ENCODE assay signal across 23 mouse cellular contexts in the genomic region with DNA sequence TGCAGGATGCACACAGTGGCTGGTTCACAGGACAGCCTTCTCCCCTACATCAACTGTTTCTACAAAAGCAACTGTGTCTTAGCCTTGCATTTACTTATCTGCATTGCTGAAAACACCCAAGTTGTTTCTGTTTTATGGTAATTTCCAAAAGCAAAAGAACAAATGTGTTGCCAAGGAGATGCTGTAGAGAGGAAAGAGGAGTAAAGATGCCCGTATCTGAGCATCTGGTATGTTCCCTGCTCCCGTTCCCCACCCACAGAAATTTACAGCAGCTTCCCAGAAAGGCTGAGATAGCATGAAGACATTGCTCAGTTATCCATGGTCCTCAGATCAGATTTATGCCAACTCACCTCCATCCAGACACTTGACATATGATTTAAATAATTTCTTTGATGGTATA.
DNase-seq lines count a peak whose midpoint lies in the region; ATAC-seq and TF ChIP-seq lines count a peak whose summit lies in the region.
"Had no signal": no experiment of that assay in that cellular context is flagged by ENCODE, and none has a peak within 500 bp of the region (broad histone marks: within the 10 kb centered on the region; RNA-seq: fewer than 3 reads in every experiment).

No protein-coding gene starts in this region.

- no peak overlapping the region for H3K4me2 ChIP-seq in forebrain, embryonic 16.5 days (ENCODE audit: low read length)
- H3K4me2 ChIP-seq in forebrain, embryonic 11.5 days (ENCODE audit: low read depth, low read length, severe bottlenecking) = no peak overlapping the region
- H3K4me2 ChIP-seq in midbrain, embryonic 15.5 days = no peak overlapping the region
- H3K4me2 ChIP-seq: heart, embryonic 12.5 days; liver, embryonic 13.5 days; lung, embryonic 15.5 days; midbrain, embryonic 11.5 days; neural tube, embryonic 13.5 days had no signal

- no peak overlapping the region for H3K9ac ChIP-seq in forebrain, embryonic 16.5 days (replicated peaks; ENCODE audit: low read depth, low read length)
- H3K9ac ChIP-seq in forebrain, embryonic 11.5 days (ENCODE audit: low read length) = no peak overlapping the region
- no peak overlapping the region for H3K9ac ChIP-seq in midbrain, embryonic 15.5 days
- H3K9ac ChIP-seq: heart, embryonic 12.5 days; liver, embryonic 13.5 days; lung, embryonic 15.5 days; neural tube, embryonic 13.5 days had no signal

- DNase-seq in forebrain, embryonic 11.5 days (ENCODE audit: low spot score) = no peak
- DNase-seq in layer of hippocampus, postnatal 36 days = peak; percentile 22 to 23
- peak; percentile 40 to 72 for DNase-seq in right cerebral cortex, postnatal 10 days (ENCODE audit: low spot score in 2 of 2)
- no peak for DNase-seq in retina, embryonic 14.5 days (ENCODE audit: low spot score)
- no peak for DNase-seq in heart, postnatal 4 days
- DNase-seq: adrenal gland, adult 2 months; cerebellum, adult 11 months; cerebellum, postnatal 14 days; kidney, adult 11 months; liver, embryonic 13.5 days; thymus, postnatal 14 days had no signal

- H3K4me1 ChIP-seq in forebrain, embryonic 16.5 days (replicated peaks; ENCODE audit: control insufficient read depth, insufficient read depth, low read length) = peaks cover 7% of the 10 kb centered on the region; the same call in 1 of the 2 replicates
- no peaks in the 10 kb centered on the region for H3K4me1 ChIP-seq in forebrain, embryonic 11.5 days (replicated peaks; ENCODE audit: control insufficient read depth, insufficient read depth, low read length)
- H3K4me1 ChIP-seq in cortical plate, adult 2 months (ENCODE audit: control insufficient read depth, insufficient read depth, low read length) = peaks cover 4% of the 10 kb centered on the region
- H3K4me1 ChIP-seq in midbrain, embryonic 15.5 days = no peaks in the 10 kb centered on the region
- H3K4me1 ChIP-seq: heart, embryonic 12.5 days; liver, embryonic 13.5 days; lung, embryonic 15.5 days; neural tube, embryonic 13.5 days had no signal

- no peaks in the 10 kb centered on the region for H3K9me3 ChIP-seq in forebrain, embryonic 16.5 days (ENCODE audit: control insufficient read depth, low read length)
- H3K9me3 ChIP-seq in forebrain, embryonic 11.5 days (ENCODE audit: control insufficient read depth, low read length) = no peaks in the 10 kb centered on the region
- no peaks in the 10 kb centered on the region for H3K9me3 ChIP-seq in midbrain, embryonic 15.5 days
- H3K9me3 ChIP-seq: heart, embryonic 12.5 days; liver, embryonic 13.5 days; lung, embryonic 15.5 days; neural tube, embryonic 13.5 days had no signal

- TF ChIP-seq POLR2A in cortical plate, adult 2 months (IDR thresholded peaks at IDR 0.05; ENCODE audit: extremely low read depth, insufficient read depth, low read length) = no peak

- peak; percentile 56; the same call in 1 of the 2 replicates for ATAC-seq in forebrain, embryonic 16.5 days
- no peak for ATAC-seq in forebrain, embryonic 11.5 days (replicated peaks; ENCODE audit: low FRiP score)
- no peak for ATAC-seq in midbrain, embryonic 15.5 days (replicated peaks)
- ATAC-seq: hindbrain, embryonic 16.5 days had no signal

- WGBS in forebrain, embryonic 16.5 days = 36% methylated on average over 2 of the region's 2 CpGs
- WGBS in forebrain, embryonic 11.5 days = 86% methylated on average over 2 of the region's 2 CpGs
- 42% methylated on average over 2 of the region's 2 CpGs for WGBS in midbrain, embryonic 15.5 days

- TF ChIP-seq CTCF in cortical plate, adult 2 months (IDR thresholded peaks at IDR 0.05; ENCODE audit: extremely low read depth, insufficient read depth, low read length) = no peak

- H3K36me3 ChIP-seq in forebrain, embryonic 16.5 days (ENCODE audit: control insufficient read depth, insufficient read depth) = no peaks in the 10 kb centered on the region
- no peaks in the 10 kb centered on the region for H3K36me3 ChIP-seq in forebrain, embryonic 11.5 days (ENCODE audit: control insufficient read depth, insufficient read depth, low read length)
- H3K36me3 ChIP-seq in midbrain, embryonic 15.5 days (replicated peaks) = no peaks in the 10 kb centered on the region
- H3K36me3 ChIP-seq: heart, embryonic 12.5 days; liver, embryonic 13.5 days; lung, embryonic 15.5 days; neural tube, embryonic 13.5 days had no signal

- no peaks in the 10 kb centered on the region for H3K27me3 ChIP-seq in forebrain, embryonic 16.5 days (replicated peaks; ENCODE audit: control insufficient read depth, insufficient read depth, low read length)
- no peaks in the 10 kb centered on the region for H3K27me3 ChIP-seq in forebrain, embryonic 11.5 days (ENCODE audit: control insufficient read depth, insufficient read depth, low read length)
- no peaks in the 10 kb centered on the region for H3K27me3 ChIP-seq in midbrain, embryonic 15.5 days (replicated peaks)
- H3K27me3 ChIP-seq: CH12.LX; heart, embryonic 12.5 days; liver, embryonic 13.5 days; lung, embryonic 15.5 days; neural tube, embryonic 13.5 days had no signal

- H3K27ac ChIP-seq in forebrain, embryonic 16.5 days (ENCODE audit: low read length) = no peak overlapping the region
- no peak overlapping the region for H3K27ac ChIP-seq in forebrain, embryonic 11.5 days (ENCODE audit: low read depth, low read length)
- H3K27ac ChIP-seq in cortical plate, adult 2 months (ENCODE audit: insufficient read depth, low read length) = 0 out of 2 replicates have a peak overlapping the region, but pooled peaks have one; percentile 65
- H3K27ac ChIP-seq in midbrain, embryonic 15.5 days = no peak overlapping the region
- H3K27ac ChIP-seq: kidney, postnatal 0 days; liver, embryonic 13.5 days; lung, embryonic 15.5 days; macrophage; neural tube, embryonic 13.5 days had no signal

- H3K4me3 ChIP-seq in forebrain, embryonic 16.5 days (replicated peaks; ENCODE audit: low read length) = no peak overlapping the region
- H3K4me3 ChIP-seq in forebrain, embryonic 11.5 days (ENCODE audit: low read depth, low read length) = no peak overlapping the region
- H3K4me3 ChIP-seq in cortical plate, adult 2 months (ENCODE audit: insufficient read depth, low read length) = no peak overlapping the region
- H3K4me3 ChIP-seq in midbrain, embryonic 15.5 days = no peak overlapping the region
- H3K4me3 ChIP-seq: erythroblast, embryonic 14.5 days; heart, embryonic 12.5 days; liver, embryonic 13.5 days; lung, embryonic 15.5 days; neural tube, embryonic 13.5 days had no signal

Comparison
In these comparisons a context has a peak if more than half of its experiments do, and no peak if none do; other contexts are left out.
1. DNase-seq: peak in layer of hippocampus, postnatal 36 days (2 of 2) and right cerebral cortex, postnatal 10 days (2 of 2); none in forebrain, embryonic 11.5 days (single experiment), retina, embryonic 14.5 days (single experiment) and heart, postnatal 4 days (single experiment).